Mouse (Mus musculus) heart, embryonic 16.5 days (tissue): ENCODE data around the gene Tssk4. TPM values are rescaled to one million over a fixed set of nuclear protein-coding genes. Genes with fewer than 3 reads are reported as not detected.

ENCODE experiments used
- ATAC-seq: fragments of 200-750 bp; cut with Nextera tagmentation; replicated peaks from 2 replicates; pipeline ENCODE4 v1.8.0; 2017; ENCODE audit warnings: moderate number of reproducible peaks; ENCODE audit not compliant: insufficient read depth, low FRiP score; ENCODE audit errors: extremely low read depth
- H3K27ac ChIP-seq: fragments of 300-500 bp; sonication (generic); 2 replicates; pipeline ENCODE4 v1.5.1; 2014; ENCODE audit warnings: mild to moderate bottlenecking, low read length, control low read depth, moderate library complexity
- H3K27me3 ChIP-seq: fragments of 300-500 bp; sonication (generic); 2 replicates; pipeline ENCODE4 v1.6.1; 2014; ENCODE audit warnings: low read length, mixed read lengths; ENCODE audit not compliant: control insufficient read depth, insufficient read depth
- H3K36me3 ChIP-seq: fragments of 300-500 bp; sonication (generic); 2 replicates; pipeline ENCODE4 v1.6.1; 2014; ENCODE audit not compliant: control insufficient read depth, insufficient read depth
- H3K4me1 ChIP-seq: fragments of 300-500 bp; sonication (generic); 2 replicates; pipeline ENCODE4 v1.6.1; 2014; ENCODE audit warnings: low read length, mixed read lengths; ENCODE audit not compliant: control insufficient read depth, insufficient read depth
- H3K4me2 ChIP-seq: fragments of 300-500 bp; sonication (generic); 2 replicates; pipeline ENCODE4 v1.6.1; 2014; ENCODE audit warnings: low read depth, mild to moderate bottlenecking, control low read depth, low read length
- H3K4me3 ChIP-seq: fragments of 300-500 bp; sonication (generic); 2 replicates; pipeline ENCODE4 v1.5.1; 2014; ENCODE audit warnings: mild to moderate bottlenecking, control low read depth, low read length
- H3K9ac ChIP-seq: fragments of 300-500 bp; sonication (generic); 2 replicates; pipeline ENCODE4 v1.6.1; 2014; ENCODE audit warnings: low read length, control low read depth
- H3K9me3 ChIP-seq: fragments of 300-500 bp; sonication (generic); replicated peaks from 2 replicates; pipeline ENCODE4 v1.6.1; 2016; ENCODE audit warnings: low read length; ENCODE audit not compliant: control insufficient read depth
- WGBS: fragments of 180-500 bp; shearing (Covaris S2); extraction: QIAGEN DNeasy Blood & Tissue Kit; methylation state at CpG from one replicate; pipeline ENCODE4 v1.1.7; 2014; 5-methylcytosine and 5-hydroxymethylcytosine counted together
- polyA plus RNA-seq: library from polyadenylated mRNA; unstranded; fragments of >200 nt; fragmentation: Nextera tagmentation; extraction: Ambion mirVana; gene quantifications from 2 replicates; pipeline ENCODE4 v1.2.1, GENCODE M21; 2015

The Tssk4 gene
- polyA plus RNA-seq, 1 experiment from 2014 or later, result 0.22 TPM

DNA sequence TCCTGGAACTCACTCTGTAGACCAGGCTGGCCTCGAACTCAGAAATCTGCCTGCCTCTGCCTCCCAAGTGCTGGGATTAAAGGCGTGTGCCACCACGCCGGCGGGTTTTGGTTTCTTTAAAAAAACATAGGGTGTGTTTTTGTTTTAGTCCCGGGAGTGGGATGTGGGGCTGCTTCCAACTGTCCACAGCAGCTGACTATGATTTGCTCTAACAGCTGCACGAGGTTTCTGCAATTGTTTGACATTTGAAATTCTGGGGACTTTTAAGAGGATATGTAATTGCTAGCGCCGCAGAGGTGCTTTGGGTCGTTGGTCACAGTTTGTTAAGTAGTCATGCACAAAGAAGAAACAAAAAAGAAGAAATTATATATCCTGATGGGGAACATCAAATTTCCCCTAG, 39.4 kb downstream of the Tssk4 start:
- Histone ChIP-seq H3K36me3 (no peaks in the 10 kb centered on the region), H3K9me3 (no peaks in the 10 kb centered on the region), H3K4me3 (no peak overlapping the region), H3K4me2 (no peak overlapping the region), H3K27ac (no peak overlapping the region), H3K27me3 (no peaks in the 10 kb centered on the region), H3K4me1 (no peaks in the 10 kb centered on the region), H3K9ac (no peak overlapping the region)
- WGBS, result 75% methylated on average over 10 of the region's 10 CpGs
- no peak for ATAC-seq

DNA sequence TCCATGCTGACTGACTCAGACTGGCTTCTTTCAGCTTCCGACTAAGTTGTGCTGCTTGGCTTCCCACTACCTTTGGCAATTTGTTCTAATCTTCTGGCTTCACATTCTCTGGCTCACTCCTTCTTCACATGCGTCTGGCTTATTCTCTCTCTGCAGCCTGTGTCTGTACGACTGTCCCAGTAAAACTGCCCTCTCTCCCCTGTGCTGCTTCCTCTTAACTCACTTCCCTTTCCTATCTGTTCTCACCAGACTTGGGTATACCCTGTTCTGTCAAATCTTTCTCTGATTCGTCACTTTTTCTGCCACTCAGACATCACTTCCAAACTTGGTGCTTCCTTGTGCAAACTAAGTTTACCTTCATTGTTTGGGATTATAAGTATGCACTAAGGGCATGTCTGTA, 47.2 kb downstream of the Tssk4 start:
- Histone ChIP-seq H3K9me3 (no peaks in the 10 kb centered on the region), H3K4me1 (no peaks in the 10 kb centered on the region), H3K36me3 (no peaks in the 10 kb centered on the region), H3K9ac (no peak overlapping the region), H3K27ac (no peak overlapping the region), H3K27me3 (no peaks in the 10 kb centered on the region; the same call in 1 of the 2 replicates), H3K4me3 (no peak overlapping the region), H3K4me2 (no peak overlapping the region)
- ATAC-seq, result no peak
- 75% methylated on average over 4 of the region's 4 CpGs for WGBS

DNA sequence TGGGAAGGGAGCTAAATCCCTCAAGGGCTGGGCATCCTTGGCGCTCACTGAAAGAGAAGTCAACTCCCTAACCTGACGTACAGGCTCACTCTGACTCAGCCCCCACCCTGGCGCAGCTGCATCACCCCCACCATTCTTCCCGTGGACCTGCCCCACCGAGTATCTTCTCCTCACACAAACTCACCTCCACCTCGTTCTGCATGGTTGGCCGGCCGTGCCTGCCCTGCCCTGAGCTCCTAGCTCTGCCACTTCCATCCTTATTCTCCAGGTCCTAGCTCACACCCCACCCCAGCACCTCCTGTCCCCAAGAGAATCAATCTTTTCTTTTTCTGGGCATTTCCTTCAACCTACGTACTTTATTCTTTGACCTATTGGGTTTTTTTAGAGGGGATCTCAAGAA, 51.1 kb downstream of the Tssk4 start:
- H3K4me3 ChIP-seq, result no peak overlapping the region
- ATAC-seq, result no peak

More for the DNA sequence above, 51.1 kb downstream of the Tssk4 start:
- no peak overlapping the region for H3K27ac ChIP-seq
- no peak overlapping the region for H3K9ac ChIP-seq
- no peak overlapping the region for H3K4me2 ChIP-seq
- no peaks in the 10 kb centered on the region for H3K4me1 ChIP-seq
- no peaks in the 10 kb centered on the region; the same call in 1 of the 2 replicates for H3K27me3 ChIP-seq
- H3K9me3 ChIP-seq, result no peaks in the 10 kb centered on the region
- WGBS, result 67% methylated on average over 9 of the region's 9 CpGs
- H3K36me3 ChIP-seq, result no peaks in the 10 kb centered on the region

Other genes starting within 250 kb of the Tssk4 start
- gene Dhrs4, start 171.4 kb upstream of the Tssk4 start, polyA plus RNA-seq, result 67.2 and 68.9 TPM in 2 replicates
- gene Carmil3, start 159.5 kb upstream of the Tssk4 start, polyA plus RNA-seq, result 1.3 and 1.9 TPM in 2 replicates
- gene Cpne6, start 139.7 kb upstream of the Tssk4 start, polyA plus RNA-seq, result 0.21 and 0.24 TPM in 2 replicates
- gene Nrl, start 125.2 kb upstream of the Tssk4 start, polyA plus RNA-seq, result 0.05 TPM in 1 of 2 replicates, not detected in the other
- gene Pck2, start 109.9 kb upstream of the Tssk4 start, polyA plus RNA-seq, result 36.8 and 42.8 TPM in 2 replicates
- 75.1 and 75.5 TPM in 2 replicates for gene Dcaf11, start 90.2 kb upstream of the Tssk4 start, polyA plus RNA-seq
- gene A730061H03Rik, start 89.8 kb upstream of the Tssk4 start, polyA plus RNA-seq, result 1.2 and 1.5 TPM in 2 replicates
- gene Fitm1, start 74.6 kb upstream of the Tssk4 start, polyA plus RNA-seq, result 79.4 and 85.6 TPM in 2 replicates
- gene Psme1, start 72.1 kb upstream of the Tssk4 start, polyA plus RNA-seq, result 223 and 227 TPM in 2 replicates
- 24.0 and 26.5 TPM in 2 replicates for gene Emc9, start 64.9 kb upstream of the Tssk4 start, polyA plus RNA-seq
- 207 TPM in 2 replicates for gene Psme2, start 59.1 kb upstream of the Tssk4 start, polyA plus RNA-seq
- gene Rnf31, start 58.5 kb upstream of the Tssk4 start, polyA plus RNA-seq, result 15.7 and 18.6 TPM in 2 replicates
- gene Irf9, start 46.6 kb upstream of the Tssk4 start, polyA plus RNA-seq, result 11.5 and 15.3 TPM in 2 replicates
- 4.8 and 7.3 TPM in 2 replicates for gene Rec8, start 32.1 kb upstream of the Tssk4 start, polyA plus RNA-seq
- gene Ipo4, start 14.2 kb upstream of the Tssk4 start, polyA plus RNA-seq, result 64.8 and 70.8 TPM in 2 replicates
- 0.59 and 0.61 TPM in 2 replicates for gene Gm49378, start 12.3 kb upstream of the Tssk4 start, polyA plus RNA-seq
- gene Tm9sf1, start 6.4 kb upstream of the Tssk4 start, polyA plus RNA-seq, result 90.8 and 99.0 TPM in 2 replicates
- 93.7 and 96.5 TPM in 2 replicates for gene Mdp1, start 10.3 kb downstream of the Tssk4 start, polyA plus RNA-seq
- gene Gmpr2, start 21.8 kb downstream of the Tssk4 start, polyA plus RNA-seq, result 43.0 and 43.9 TPM in 2 replicates
- gene Nedd8, start 21.9 kb downstream of the Tssk4 start, polyA plus RNA-seq, result 444 and 466 TPM in 2 replicates
- 27.5 and 30.0 TPM in 2 replicates for gene Tinf2, start 31.6 kb downstream of the Tssk4 start, polyA plus RNA-seq
- 0.45 and 0.57 TPM in 2 replicates for gene Tgm1, start 63.7 kb downstream of the Tssk4 start, polyA plus RNA-seq
- 22.0 and 25.6 TPM in 2 replicates for gene Rabggta, start 72.1 kb downstream of the Tssk4 start, polyA plus RNA-seq
- 71.1 and 76.3 TPM in 2 replicates for gene Dhrs1, start 95.5 kb downstream of the Tssk4 start, polyA plus RNA-seq
- 21.5 and 22.7 TPM in 2 replicates for gene Nop9, start 95.5 kb downstream of the Tssk4 start, polyA plus RNA-seq
- gene Cideb, start 108.3 kb downstream of the Tssk4 start, polyA plus RNA-seq, result 1.3 and 1.8 TPM in 2 replicates
- 0.20 and 0.32 TPM in 2 replicates for gene Ltb4r2, start 111.2 kb downstream of the Tssk4 start, polyA plus RNA-seq
- 0.59 and 0.66 TPM in 2 replicates for gene Ltb4r1, start 115.8 kb downstream of the Tssk4 start, polyA plus RNA-seq
- gene Adcy4, start 133.9 kb downstream of the Tssk4 start, polyA plus RNA-seq, result 15.3 and 17.5 TPM in 2 replicates
- 17.8 and 20.8 TPM in 2 replicates for gene Ripk3, start 138.7 kb downstream of the Tssk4 start, polyA plus RNA-seq
- gene Nfatc4, start 173.0 kb downstream of the Tssk4 start, polyA plus RNA-seq, result 9.7 and 14.4 TPM in 2 replicates
- gene Nynrin, start 203.8 kb downstream of the Tssk4 start, polyA plus RNA-seq, result 11.1 and 13.7 TPM in 2 replicates
- gene Cbln3, start 234.2 kb downstream of the Tssk4 start, polyA plus RNA-seq, result 0.59 and 0.69 TPM in 2 replicates
- gene Khnyn, start 234.8 kb downstream of the Tssk4 start, polyA plus RNA-seq, result 9.8 and 11.2 TPM in 2 replicates